Mouse (Mus musculus): ENCODE measurements around the gene Klf16.
"Not testable (repeated sequence)": the region's sequence is repeated elsewhere in the genome, so short reads cannot be mapped to it uniquely, and the experiment has no call there.

Klf16 gene

GRCm38 (mm10) chr10:80605721-80606120, 28.6 kb upstream of the Klf16 start, which contains the start of gene Gm49322:
Gene Gm49322 (plus strand): TSS chr10:80606021.
- DNase-seq: not testable (repeated sequence)

- DNase-seq: no peak
Measured at GRCm38 (mm10) chr10:80604988-80605387, 27.9 kb upstream of the Klf16 start.

- peak; percentile 47 for DNase-seq
Measured at GRCm38 (mm10) chr10:80604001-80604509, 26.9 kb upstream of the Klf16 start.

GRCm38 (mm10) chr10:80603364-80603763, 26.2 kb upstream of the Klf16 start:
- DNase-seq: no peak

GRCm38 (mm10) chr10:80602698-80603325, 25.7 kb upstream of the Klf16 start, which contains the start of the genes Scamp4 and Adat3:
Gene Scamp4 (plus strand): TSS chr10:80602872.
Gene Adat3 (plus strand): TSS chr10:80602880.
- DNase-seq: peak; percentile 97

- DNase-seq: no peak
Measured at GRCm38 (mm10) chr10:80596318-80596717, 19.2 kb upstream of the Klf16 start.

- peak; percentile 95 for DNase-seq
Measured at GRCm38 (mm10) chr10:80589879-80590854, 13.0 kb upstream of the Klf16 start, which contains the start of gene Abhd17a. Gene Abhd17a (minus strand): TSS chr10:80590341.

GRCm38 (mm10) chr10:80589127-80589878, 12.2 kb upstream of the Klf16 start:
- no peak for DNase-seq

GRCm38 (mm10) chr10:80587305-80587657, 10.2 kb upstream of the Klf16 start:
- DNase-seq: no peak

GRCm38 (mm10) chr10:80586407-80587304, 9.5 kb upstream of the Klf16 start:
- DNase-seq: no peak

GRCm38 (mm10) chr10:80585581-80585980, 8.5 kb upstream of the Klf16 start:
- no peak for DNase-seq

- no peak for DNase-seq
Measured at GRCm38 (mm10) chr10:80584642-80585552, 7.8 kb upstream of the Klf16 start.

GRCm38 (mm10) chr10:80584045-80584488, 6.9 kb upstream of the Klf16 start:
- DNase-seq: no peak

GRCm38 (mm10) chr10:80583047-80583446, 5.9 kb upstream of the Klf16 start:
- DNase-seq: no peak

GRCm38 (mm10) chr10:80578911-80579310, 1.8 kb upstream of the Klf16 start:
- peak; percentile 62 for DNase-seq

- DNase-seq: peak; percentile 49
Measured at GRCm38 (mm10) chr10:80578131-80578750, 1.1 kb upstream of the Klf16 start.

- peak; percentile 61 for DNase-seq
Measured at GRCm38 (mm10) chr10:80576351-80577194, 548 bp downstream of the Klf16 start.

GRCm38 (mm10) chr10:80575925-80576324, 1.2 kb downstream of the Klf16 start:
- no peak for DNase-seq

GRCm38 (mm10) chr10:80574896-80575295, 2.2 kb downstream of the Klf16 start:
- no peak for DNase-seq

Measured in right cerebral cortex, adult 18-20 months (tissue).